Mouse (Mus musculus) embryonic facial prominence, embryonic 11.5 days (tissue): Measurements from ENCODE around the gene Egln2. TPM values are rescaled to one million over a fixed set of nuclear protein-coding genes. Genes with fewer than 3 reads are reported as not detected.

Source experiments
- ATAC-seq: fragments of 200-750 bp; cut with Nextera tagmentation; replicated peaks from 2 replicates; pipeline ENCODE4 v1.8.0; 2017; ENCODE audit warnings: low read depth; ENCODE audit not compliant: insufficient number of reproducible peaks, low FRiP score, low TSS enrichment
- DNase-seq: peaks from one replicate; pipeline ENCODE4 v3.0.0-alpha.2; 2015; ENCODE audit warnings: low spot score
- H3K27ac ChIP-seq: fragments of 300-500 bp; sonication (generic); replicated peaks from 2 replicates; pipeline ENCODE4 v1.5.1; 2014; ENCODE audit warnings: mild to moderate bottlenecking, low read depth, low read length, control low read depth
- H3K27me3 ChIP-seq: fragments of 300-500 bp; sonication (generic); 2 replicates; pipeline ENCODE4 v1.6.1; 2014; ENCODE audit warnings: mild to moderate bottlenecking, low read length, moderate library complexity, mixed read lengths; ENCODE audit not compliant: control insufficient read depth, insufficient read depth
- H3K36me3 ChIP-seq: fragments of 300-500 bp; sonication (generic); replicated peaks from 2 replicates; pipeline ENCODE4 v1.6.1; 2014; ENCODE audit warnings: low read depth, mild to moderate bottlenecking, low read length, moderate library complexity, mixed read lengths; ENCODE audit not compliant: control insufficient read depth, insufficient read depth
- H3K4me1 ChIP-seq: fragments of 300-500 bp; sonication (generic); 2 replicates; pipeline ENCODE4 v1.6.1; 2014; ENCODE audit warnings: low read length, mixed read lengths; ENCODE audit not compliant: control insufficient read depth, insufficient read depth
- H3K4me2 ChIP-seq: fragments of 300-500 bp; sonication (generic); 2 replicates; pipeline ENCODE4 v1.6.1; 2014; ENCODE audit warnings: low read depth, mild to moderate bottlenecking, control low read depth, low read length, moderate library complexity
- H3K4me3 ChIP-seq: fragments of 300-500 bp; sonication (generic); 2 replicates; pipeline ENCODE4 v1.5.1; 2014; ENCODE audit warnings: low read depth, low read length, control low read depth
- H3K9ac ChIP-seq: fragments of 300-500 bp; sonication (generic); replicated peaks from 2 replicates; pipeline ENCODE4 v1.6.1; 2014; ENCODE audit warnings: mild to moderate bottlenecking, control low read depth, low read length
- H3K9me3 ChIP-seq: fragments of 300-500 bp; sonication (generic); replicated peaks from 2 replicates; pipeline ENCODE4 v1.6.1; 2016; ENCODE audit warnings: mild to moderate bottlenecking, low read length, inconsistent platforms, mixed read lengths; ENCODE audit not compliant: control insufficient read depth
- WGBS: fragments of 180-500 bp; shearing (Covaris S2); extraction: QIAGEN DNeasy Blood & Tissue Kit; methylation state at CpG from one replicate; pipeline ENCODE4 v1.1.7; 2014; 5-methylcytosine and 5-hydroxymethylcytosine counted together
- polyA plus RNA-seq: library from polyadenylated mRNA; unstranded; fragments of >200 nt; fragmentation: Nextera tagmentation; extraction: Ambion mirVana; gene quantifications from 2 replicates; pipeline ENCODE4 v1.2.1, GENCODE M21; 2014

Egln2 gene
- polyA plus RNA-seq, 1 experiment from 2014 or later, result 33.3 TPM

GRCm38 (mm10) chr7:27153205-27153764 lies 13.3 kb downstream of the Egln2 start, which contains the start of gene Cyp2t4:
Gene Cyp2t4, plus strand, starts transcription at chr7:27153714.
- WGBS, result 76% methylated on average over 10 of the region's 10 CpGs
- Histone ChIP-seq H3K9me3 (no peaks in the 10 kb centered on the region), H3K27me3 (no peaks in the 10 kb centered on the region), H3K9ac (no peak within 1 kb of the TSS), H3K4me2 (no peak within 1 kb of the TSS), H3K27ac (no peak within 1 kb of the TSS), H3K4me3 (no peak within 1 kb of the TSS), H3K4me1 (no peaks in the 10 kb centered on the region), H3K36me3 (no peaks in the 10 kb centered on the region)
- ATAC-seq, result no peak
- DNase-seq, result no peak

GRCm38 (mm10) chr7:27136410-27136996 lies 30.1 kb downstream of the Egln2 start:
- DNase-seq (no peak), ATAC-seq (no peak)
- Histone ChIP-seq H3K36me3 (no peaks in the 10 kb centered on the region), H3K4me3 (no peak overlapping the region), H3K4me1 (no peaks in the 10 kb centered on the region), H3K27me3 (no peaks in the 10 kb centered on the region), H3K9ac (no peak overlapping the region), H3K27ac (no peak overlapping the region), H3K4me2 (no peak overlapping the region), H3K9me3 (no peaks in the 10 kb centered on the region; the same call in 1 of the 2 replicates)
- WGBS, result 70% methylated on average over 7 of the region's 8 CpGs

- WGBS, result 80% methylated on average over 4 of the region's 4 CpGs
- DNase-seq (no peak), ATAC-seq (no peak)
- no peaks in the 10 kb centered on the region for H3K9me3 ChIP-seq
- H3K36me3 ChIP-seq, result no peaks in the 10 kb centered on the region
- no peak overlapping the region for H3K4me3 ChIP-seq
- no peak overlapping the region for H3K4me2 ChIP-seq
- H3K4me1 ChIP-seq, result no peaks in the 10 kb centered on the region
- H3K27ac ChIP-seq, result no peak overlapping the region
- H3K9ac ChIP-seq, result no peak overlapping the region
- no peaks in the 10 kb centered on the region for H3K27me3 ChIP-seq
Observed at GRCm38 (mm10) chr7:27133757-27134156, 32.8 kb downstream of the Egln2 start.

GRCm38 (mm10) chr7:27133156-27133555 lies 33.4 kb downstream of the Egln2 start:
- H3K27me3 ChIP-seq, result no peaks in the 10 kb centered on the region
- WGBS, result 74% methylated on average over 12 of the region's 12 CpGs
- H3K9ac ChIP-seq, result no peak overlapping the region
- no peak overlapping the region for H3K4me3 ChIP-seq
- ATAC-seq (no peak), DNase-seq (no peak)
- H3K36me3 ChIP-seq, result no peaks in the 10 kb centered on the region
- no peak overlapping the region for H3K27ac ChIP-seq
- H3K4me2 ChIP-seq, result no peak overlapping the region
- no peaks in the 10 kb centered on the region for H3K4me1 ChIP-seq
- no peaks in the 10 kb centered on the region for H3K9me3 ChIP-seq

DNA sequence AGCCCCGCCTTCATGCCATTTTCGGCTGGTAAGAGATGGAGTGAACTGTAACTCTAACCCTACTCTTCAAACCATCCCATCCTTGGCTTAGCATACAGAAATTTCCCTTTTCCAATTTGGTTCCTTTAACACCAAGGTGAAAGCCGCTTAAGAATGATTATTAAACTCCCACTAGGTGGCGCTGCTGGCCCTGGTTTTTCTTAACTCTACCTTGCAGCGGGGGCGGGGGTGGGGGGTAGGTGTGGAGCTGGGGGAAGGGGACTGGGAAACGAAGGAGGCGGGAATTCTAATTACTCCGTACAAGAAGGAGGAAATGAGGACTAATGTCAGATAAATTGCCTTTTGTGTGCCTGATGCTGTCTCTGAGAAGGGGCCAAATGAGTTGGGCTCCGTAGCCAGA lies 34.0 kb downstream of the Egln2 start:
- no peak overlapping the region for H3K4me2 ChIP-seq

DNA sequence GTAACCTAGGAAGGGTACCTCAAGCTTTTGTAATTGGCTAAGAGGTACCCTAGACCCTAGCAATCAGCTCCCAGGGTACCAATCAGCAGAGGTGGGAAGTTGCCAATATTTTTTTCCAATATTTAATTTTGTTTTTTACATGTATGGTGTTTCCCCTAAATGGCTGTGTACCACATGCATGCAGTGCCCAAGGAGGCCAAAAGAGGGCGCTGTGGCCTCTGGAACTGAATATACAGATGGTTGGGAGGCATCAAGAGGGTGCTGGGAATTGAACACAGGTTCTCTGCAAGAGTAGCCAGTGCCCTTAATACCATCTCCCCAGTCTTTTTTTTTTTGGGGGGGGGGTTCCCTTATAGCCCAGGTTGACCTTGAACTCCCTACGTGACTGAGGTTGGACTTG lies 35.2 kb downstream of the Egln2 start:
- no peak overlapping the region for H3K9ac ChIP-seq

More for the DNA sequence above, 34.0 kb downstream of the Egln2 start:
- Histone ChIP-seq H3K27me3 (no peaks in the 10 kb centered on the region), H3K27ac (no peak overlapping the region), H3K9ac (no peak overlapping the region), H3K36me3 (no peaks in the 10 kb centered on the region), H3K4me3 (no peak overlapping the region), H3K9me3 (no peaks in the 10 kb centered on the region), H3K4me1 (no peaks in the 10 kb centered on the region)
- 14% methylated on average over 10 of the region's 10 CpGs for WGBS
- peak; percentile 79 for DNase-seq
- no peak for ATAC-seq

DNA sequence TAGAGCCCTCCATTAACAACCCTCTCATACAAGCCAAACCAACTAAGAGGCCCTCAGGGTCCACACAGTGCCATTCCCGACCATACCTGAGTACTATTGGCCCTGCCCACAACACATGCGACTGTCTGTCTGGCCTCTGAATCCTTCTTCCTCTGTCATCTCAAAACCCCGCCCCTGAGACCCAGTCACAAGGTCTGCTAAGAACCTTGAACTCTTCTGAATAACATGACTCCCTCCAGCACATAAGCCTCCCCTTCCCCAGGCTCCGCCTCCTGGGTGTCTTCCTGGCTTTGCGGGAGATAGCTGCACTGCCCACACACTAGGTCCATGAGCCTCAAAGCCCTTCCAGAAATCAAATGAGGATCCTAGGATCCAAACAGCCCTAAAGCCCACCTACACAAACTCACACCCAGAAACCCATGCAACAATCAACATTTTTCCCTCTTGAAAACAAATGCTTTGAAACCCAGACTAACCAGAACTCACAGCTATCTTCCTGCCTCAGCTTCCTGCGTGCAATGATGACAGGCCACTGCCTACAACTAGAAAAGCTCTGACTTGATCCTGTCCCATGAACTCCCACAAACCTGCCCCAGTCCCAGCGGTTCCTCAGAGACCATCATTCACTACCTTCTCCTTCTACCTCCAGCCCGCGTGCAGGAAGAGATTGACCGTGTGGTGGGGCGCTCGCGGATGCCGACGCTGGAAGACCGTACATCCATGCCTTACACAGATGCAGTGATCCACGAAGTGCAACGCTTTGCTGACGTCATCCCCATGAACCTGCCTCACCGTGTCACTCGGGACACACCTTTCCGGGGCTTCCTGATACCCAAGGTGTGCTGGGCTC lies 35.9 kb downstream of the Egln2 start:
- ATAC-seq (no peak), DNase-seq (no peak)
- no peaks in the 10 kb centered on the region for H3K36me3 ChIP-seq
- no peaks in the 10 kb centered on the region for H3K9me3 ChIP-seq
- H3K4me3 ChIP-seq, result no peak overlapping the region
- H3K4me2 ChIP-seq, result no peak overlapping the region
- no peaks in the 10 kb centered on the region for H3K4me1 ChIP-seq
- WGBS, result 90% methylated on average over 22 of the region's 22 CpGs
- H3K27ac ChIP-seq, result no peak overlapping the region
- no peak overlapping the region for H3K9ac ChIP-seq
- no peaks in the 10 kb centered on the region for H3K27me3 ChIP-seq

More for the DNA sequence above, 35.2 kb downstream of the Egln2 start:
- H3K36me3 ChIP-seq, result no peaks in the 10 kb centered on the region
- 62% methylated on average over 2 of the region's 2 CpGs for WGBS
- no peaks in the 10 kb centered on the region for H3K9me3 ChIP-seq
- H3K4me2 ChIP-seq, result no peak overlapping the region
- ATAC-seq, result no peak
- no peaks in the 10 kb centered on the region for H3K27me3 ChIP-seq
- no peak overlapping the region for H3K27ac ChIP-seq
- H3K4me3 ChIP-seq, result no peak overlapping the region
- H3K4me1 ChIP-seq, result no peaks in the 10 kb centered on the region
- no peak for DNase-seq

GRCm38 (mm10) chr7:27129811-27130210 lies 36.8 kb downstream of the Egln2 start:
- ATAC-seq, result no peak
- H3K27me3 ChIP-seq, result no peaks in the 10 kb centered on the region
- no peak overlapping the region for H3K27ac ChIP-seq
- no peak overlapping the region for H3K4me3 ChIP-seq
- H3K9me3 ChIP-seq, result no peaks in the 10 kb centered on the region
- no peak for DNase-seq
- no peak overlapping the region for H3K9ac ChIP-seq
- H3K4me1 ChIP-seq, result no peaks in the 10 kb centered on the region
- 92% methylated on average over 12 of the region's 12 CpGs for WGBS
- no peaks in the 10 kb centered on the region for H3K36me3 ChIP-seq
- no peak overlapping the region for H3K4me2 ChIP-seq
